Mouse (Mus musculus) neural tube, embryonic 11.5 days (tissue): ENCODE measurements around the gene Plekha6. TPM values are rescaled to one million over a fixed set of nuclear protein-coding genes. Genes with fewer than 3 reads are reported as not detected.

Experiments
- ATAC-seq: fragments of 200-750 bp; cut with Nextera tagmentation; 2 replicates; pipeline ENCODE4 v1.8.0; 2017; ENCODE audit warnings: moderate number of reproducible peaks, mild to moderate bottlenecking, moderate TSS enrichment, moderate library complexity; ENCODE audit not compliant: insufficient read depth, low FRiP score, low TSS enrichment
- DNase-seq: peaks from one replicate; pipeline ENCODE4 v3.0.0-alpha.2; 2015; ENCODE audit warnings: low spot score
- H3K27ac ChIP-seq: fragments of 300-500 bp; sonication (generic); 2 replicates; pipeline ENCODE4 v1.5.1; 2014; ENCODE audit warnings: low read depth, mild to moderate bottlenecking, low read length
- H3K27me3 ChIP-seq: fragments of 300-500 bp; sonication (generic); 2 replicates; pipeline ENCODE4 v1.6.1; 2014; ENCODE audit warnings: mild to moderate bottlenecking, low read length, mixed read lengths; ENCODE audit not compliant: control insufficient read depth, insufficient read depth
- H3K36me3 ChIP-seq: fragments of 300-500 bp; sonication (generic); 2 replicates; pipeline ENCODE4 v1.6.1; 2014; ENCODE audit warnings: mild to moderate bottlenecking, low read length, moderate library complexity, mixed read lengths; ENCODE audit not compliant: control insufficient read depth, insufficient read depth
- H3K4me1 ChIP-seq: fragments of 300-500 bp; sonication (generic); 2 replicates; pipeline ENCODE4 v1.6.1; 2014; ENCODE audit warnings: low read length, mixed read lengths; ENCODE audit not compliant: control insufficient read depth, insufficient read depth
- H3K4me2 ChIP-seq: fragments of 300-500 bp; sonication (generic); 2 replicates; pipeline ENCODE4 v1.6.1; 2014; ENCODE audit warnings: low read depth, mild to moderate bottlenecking, moderate library complexity
- H3K4me3 ChIP-seq: fragments of 300-500 bp; sonication (generic); 2 replicates; pipeline ENCODE4 v1.5.1; 2014; ENCODE audit warnings: low read depth, low read length
- H3K9ac ChIP-seq: fragments of 300-500 bp; sonication (generic); 2 replicates; pipeline ENCODE4 v1.6.1; 2014; ENCODE audit warnings: mild to moderate bottlenecking, low read length
- H3K9me3 ChIP-seq: fragments of 300-500 bp; sonication (generic); 2 replicates; pipeline ENCODE4 v1.6.1; 2016; ENCODE audit warnings: low read length; ENCODE audit not compliant: control insufficient read depth
- WGBS: fragments of 180-500 bp; shearing (Covaris S2); extraction: QIAGEN DNeasy Blood & Tissue Kit; methylation state at CpG from one replicate; pipeline ENCODE4 v1.1.7; 2014; 5-methylcytosine and 5-hydroxymethylcytosine counted together
- polyA plus RNA-seq: library from polyadenylated mRNA; unstranded; fragments of >200 nt; fragmentation: Nextera tagmentation; extraction: Ambion mirVana; gene quantifications from 2 replicates; pipeline ENCODE4 v1.2.1, GENCODE M21; 2014

The Plekha6 gene
- polyA plus RNA-seq, 1 experiment from 2014 or later = 12.5 TPM

DNA sequence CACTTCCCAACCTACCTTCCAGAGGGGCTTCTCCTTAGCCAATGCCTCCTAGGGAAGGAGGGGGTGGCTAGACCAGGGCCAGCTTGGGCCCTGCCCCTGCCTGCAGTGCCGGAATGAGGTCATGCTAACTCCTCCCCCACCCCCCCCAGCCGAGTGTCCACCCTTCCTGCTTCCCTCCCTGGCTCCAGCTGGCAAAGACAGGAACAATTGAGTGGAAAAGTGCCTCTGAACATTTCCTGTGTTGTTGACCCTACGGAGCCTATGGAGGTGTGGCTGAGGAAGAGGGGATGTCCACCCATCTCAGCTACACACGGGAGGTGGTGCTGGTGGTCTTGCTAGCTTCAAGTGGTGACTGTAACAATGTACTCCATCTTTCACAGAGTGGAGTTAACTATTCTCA, 37.5 kb downstream of the Plekha6 start:
- H3K9ac ChIP-seq = no peak overlapping the region
- H3K4me2 ChIP-seq = no peak overlapping the region; the same call in 1 of the 2 replicates
- no peak for DNase-seq
- peaks cover 17% of the 10 kb centered on the region for H3K4me1 ChIP-seq
- no peaks in the 10 kb centered on the region for H3K36me3 ChIP-seq
- no peaks in the 10 kb centered on the region for H3K9me3 ChIP-seq
- ATAC-seq = no peak
- 48% methylated on average over 4 of the region's 4 CpGs for whole genome bisulfite sequencing
- no peak overlapping the region for H3K27ac ChIP-seq
- H3K4me3 ChIP-seq = no peak overlapping the region
- H3K27me3 ChIP-seq = no peaks in the 10 kb centered on the region

DNA sequence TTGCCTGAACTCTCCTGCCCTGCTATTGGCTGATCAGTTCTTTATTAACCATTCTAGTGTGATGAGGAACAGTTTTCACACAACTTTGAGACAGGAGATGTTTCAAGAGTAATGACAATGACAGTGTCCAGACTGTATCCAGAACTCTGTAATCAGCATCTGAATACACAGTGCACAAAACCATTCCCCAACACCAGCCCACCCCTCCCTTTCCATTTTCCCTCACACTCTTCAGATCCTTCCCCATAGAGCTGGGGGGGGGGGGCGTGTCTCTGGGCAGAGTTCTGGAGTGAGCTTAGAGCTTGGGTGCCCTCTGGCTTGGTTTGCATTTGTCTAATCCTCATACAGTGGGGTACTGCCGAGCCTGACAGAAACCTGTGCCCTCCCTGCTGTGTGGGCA, 39.7 kb downstream of the Plekha6 start:
- no peak overlapping the region for H3K4me2 ChIP-seq
- H3K36me3 ChIP-seq = no peaks in the 10 kb centered on the region
- no peaks in the 10 kb centered on the region for H3K27me3 ChIP-seq
- H3K9me3 ChIP-seq = no peaks in the 10 kb centered on the region
- H3K9ac ChIP-seq = no peak overlapping the region
- DNase-seq (no peak), ATAC-seq (no peak)
- H3K27ac ChIP-seq = no peak overlapping the region
- H3K4me3 ChIP-seq = no peak overlapping the region
- peaks cover 17% of the 10 kb centered on the region; the same call in 1 of the 2 replicates for H3K4me1 ChIP-seq
- 61% methylated on average over 2 of the region's 2 CpGs for WGBS

DNA sequence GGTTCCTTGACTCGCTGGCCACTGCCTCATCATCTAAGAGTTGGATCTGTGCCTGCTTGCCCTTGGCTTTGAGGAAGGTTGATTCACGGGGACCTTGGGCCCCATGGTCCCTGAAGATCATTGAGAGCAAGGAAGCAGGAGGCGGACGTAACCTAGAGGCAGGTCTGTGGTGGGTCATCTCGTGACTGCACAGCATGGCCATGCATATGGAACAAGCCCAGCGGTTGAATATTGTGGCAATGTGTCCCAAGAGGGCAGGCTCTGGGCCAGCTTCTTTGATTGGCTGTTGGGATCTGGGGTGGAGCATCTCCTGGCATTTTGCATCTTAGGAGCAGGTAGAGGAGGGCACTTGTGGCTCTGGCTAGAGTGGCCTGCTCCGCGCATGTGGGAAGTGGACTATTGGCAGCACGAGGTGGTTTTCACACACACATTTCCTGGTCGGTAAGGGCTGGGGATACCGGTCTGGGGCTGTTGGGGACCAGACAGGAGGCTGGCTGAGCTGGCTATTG, 40.4 kb downstream of the Plekha6 start:
- no peak for DNase-seq
- Histone ChIP-seq H3K4me2 (no peak overlapping the region), H3K27me3 (no peaks in the 10 kb centered on the region), H3K4me1 (peaks cover 16% of the 10 kb centered on the region; the same call in 1 of the 2 replicates), H3K36me3 (no peaks in the 10 kb centered on the region), H3K27ac (no peak overlapping the region), H3K9me3 (no peaks in the 10 kb centered on the region), H3K9ac (no peak overlapping the region; the same call in 1 of the 2 replicates), H3K4me3 (no peak overlapping the region)
- 66% methylated on average over 11 of the region's 11 CpGs for WGBS
- no peak for ATAC-seq

DNA sequence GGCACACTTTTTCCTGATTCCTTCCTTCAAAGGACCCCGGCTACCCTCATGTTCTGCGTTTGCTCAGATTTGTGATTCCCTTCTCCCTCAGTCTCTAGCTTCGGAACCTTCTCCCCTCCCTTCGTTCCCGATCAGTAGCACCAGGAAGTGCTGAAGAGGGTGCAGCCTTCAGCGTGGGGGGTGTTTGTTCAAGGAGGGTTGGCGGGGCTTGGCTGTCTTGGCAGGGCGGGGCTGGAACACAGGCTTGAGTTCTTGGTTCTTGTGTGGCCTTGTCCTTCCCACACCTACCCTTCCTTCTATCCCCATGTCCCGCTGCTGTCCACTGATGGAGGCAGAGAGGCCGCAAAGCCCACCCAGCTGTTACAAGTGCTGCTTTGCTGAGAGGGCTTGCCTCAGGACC, 41.0 kb downstream of the Plekha6 start:
- H3K4me2 ChIP-seq = no peak overlapping the region
- no peak overlapping the region for H3K4me3 ChIP-seq
- ATAC-seq (no peak), DNase-seq (no peak)
- H3K9me3 ChIP-seq = no peaks in the 10 kb centered on the region
- no peak overlapping the region for H3K9ac ChIP-seq
- no peaks in the 10 kb centered on the region for H3K27me3 ChIP-seq
- H3K4me1 ChIP-seq = peaks cover 15% of the 10 kb centered on the region
- H3K27ac ChIP-seq = no peak overlapping the region
- H3K36me3 ChIP-seq = no peaks in the 10 kb centered on the region
- 79% methylated on average over 10 of the region's 10 CpGs for WGBS

DNA sequence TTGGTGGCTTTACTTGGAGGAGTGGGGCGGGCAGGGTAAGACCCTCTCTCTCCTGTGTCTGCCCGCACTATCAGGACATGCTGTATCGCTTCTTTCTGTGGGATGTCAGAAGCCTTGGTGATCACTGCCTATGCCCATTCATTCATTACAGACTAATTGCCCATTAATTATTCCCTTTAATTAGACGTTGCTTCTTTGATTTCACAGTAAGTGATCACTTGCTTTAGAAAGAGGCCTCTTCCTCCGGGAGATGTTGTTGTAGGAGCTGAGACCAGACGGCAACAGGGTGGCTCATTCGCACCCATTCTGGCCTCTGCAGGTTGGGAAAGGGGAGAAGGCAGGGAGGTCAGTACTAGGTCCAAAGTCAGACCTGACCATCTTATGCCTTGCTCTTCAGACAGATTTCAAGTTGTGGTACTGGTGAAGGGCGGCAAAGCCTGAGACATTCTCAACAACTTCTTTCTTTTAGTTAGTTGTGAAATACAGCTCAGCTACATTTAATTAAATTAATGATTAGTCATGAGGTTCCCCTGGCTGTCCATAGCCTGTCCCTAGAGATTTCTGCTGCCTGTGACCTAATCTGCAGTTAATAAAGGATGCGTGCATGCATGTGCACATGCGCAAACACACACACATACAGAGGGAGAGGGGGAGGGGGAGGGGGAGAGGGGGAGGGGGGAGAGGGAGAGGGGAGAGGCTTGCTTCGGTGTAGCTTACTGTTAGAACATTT, 44.2 kb downstream of the Plekha6 start:
- peaks cover 11% of the 10 kb centered on the region for H3K4me1 ChIP-seq
- DNase-seq (no peak), ATAC-seq (no peak)

DNA sequence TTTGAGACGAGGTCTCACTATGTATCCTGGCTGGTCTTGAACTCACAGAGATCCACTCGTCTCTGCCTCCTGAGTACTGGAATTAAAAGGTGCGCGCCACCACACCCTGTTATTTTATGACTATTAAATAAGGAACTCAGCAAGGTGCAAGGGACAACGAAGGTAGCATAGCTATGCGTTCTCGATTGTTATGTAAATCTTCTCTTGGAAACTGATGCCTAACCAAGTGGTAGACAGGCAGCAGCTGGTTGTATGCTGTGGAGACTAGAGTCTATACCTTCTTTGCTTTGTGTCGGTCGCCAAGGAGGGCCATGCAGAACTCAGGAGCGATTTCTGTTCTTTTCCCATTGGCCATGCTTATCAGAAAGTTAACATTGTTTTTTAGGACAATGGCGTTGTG, 45.0 kb downstream of the Plekha6 start:
- ATAC-seq (no peak), DNase-seq (no peak)
- Histone ChIP-seq H3K27ac (no peak overlapping the region), H3K4me3 (no peak overlapping the region), H3K27me3 (no peaks in the 10 kb centered on the region), H3K4me2 (no peak overlapping the region), H3K4me1 (peaks cover 11% of the 10 kb centered on the region), H3K36me3 (no peaks in the 10 kb centered on the region), H3K9ac (no peak overlapping the region), H3K9me3 (no peaks in the 10 kb centered on the region)
- WGBS = 84% methylated on average over 11 of the region's 11 CpGs

More for the DNA sequence above, 44.2 kb downstream of the Plekha6 start:
- H3K27me3 ChIP-seq = no peaks in the 10 kb centered on the region
- no peak overlapping the region for H3K9ac ChIP-seq
- no peak overlapping the region for H3K27ac ChIP-seq
- H3K4me3 ChIP-seq = no peak overlapping the region
- no peaks in the 10 kb centered on the region for H3K36me3 ChIP-seq
- H3K4me2 ChIP-seq = no peak overlapping the region
- no peaks in the 10 kb centered on the region for H3K9me3 ChIP-seq
- WGBS = 67% methylated on average over 11 of the region's 11 CpGs

DNA sequence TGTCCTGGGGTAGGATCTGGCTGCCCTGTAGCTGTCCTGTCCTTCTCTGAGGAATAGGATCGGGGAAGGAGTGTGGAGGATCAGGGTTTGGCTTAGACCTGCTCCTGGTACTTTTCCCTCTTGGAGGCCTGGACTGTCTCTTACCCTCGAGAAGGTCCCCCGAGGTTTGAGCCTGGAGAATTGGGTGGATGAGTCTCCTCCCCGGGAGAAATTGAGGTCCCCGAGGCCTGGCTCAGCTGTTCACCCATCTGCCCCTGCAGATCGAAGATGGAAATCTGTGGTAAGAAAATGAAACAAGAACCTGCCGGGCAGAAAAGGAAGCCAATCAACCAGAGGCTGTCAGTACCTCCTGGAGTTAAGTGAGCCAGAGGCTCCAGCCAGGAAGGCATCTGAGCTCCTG, 45.5 kb downstream of the Plekha6 start:
- Histone ChIP-seq H3K9me3 (no peaks in the 10 kb centered on the region), H3K4me2 (no peak overlapping the region), H3K4me1 (peaks cover 8% of the 10 kb centered on the region), H3K27me3 (no peaks in the 10 kb centered on the region), H3K36me3 (no peaks in the 10 kb centered on the region), H3K27ac (0 out of 2 replicates have a peak overlapping the region, but pooled peaks have one; percentile 42), H3K9ac (peak overlapping the region; percentile 7; the same call in 1 of the 2 replicates), H3K4me3 (no peak overlapping the region)
- 54% methylated on average over 7 of the region's 7 CpGs for WGBS
- ATAC-seq (no peak; the same call in 1 of the 2 replicates), DNase-seq (no peak)

DNA sequence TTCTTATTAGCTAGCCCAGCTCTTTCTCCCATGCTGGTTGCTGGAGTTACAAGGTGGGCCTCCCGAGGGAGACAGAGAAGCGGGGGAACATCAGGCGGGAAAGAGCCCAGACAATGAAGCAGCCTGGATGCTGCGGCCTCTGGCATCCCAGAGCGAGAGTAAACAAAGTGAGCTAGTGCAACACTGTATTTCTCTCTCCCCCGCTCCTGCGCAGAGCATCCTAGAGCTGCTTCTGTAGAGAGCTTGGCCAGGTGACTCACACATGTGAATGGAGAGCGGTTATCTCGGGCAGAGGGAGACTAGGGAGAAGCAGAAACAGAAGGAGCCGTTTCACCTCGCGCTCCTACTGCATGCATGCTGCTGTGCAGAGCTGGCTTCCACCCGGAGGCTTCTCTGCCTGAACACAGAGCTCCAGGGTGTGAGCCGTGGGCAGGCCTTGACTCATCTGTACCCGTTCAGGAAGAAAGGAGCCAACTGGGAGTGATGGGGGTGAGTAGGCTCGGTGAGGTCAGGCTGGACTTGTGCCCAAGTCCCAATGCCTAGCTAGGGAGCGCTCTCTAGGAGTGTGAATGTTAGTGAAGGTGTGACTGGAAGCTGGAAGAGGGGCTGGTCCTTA, 46.0 kb downstream of the Plekha6 start:
- Histone ChIP-seq H3K27me3 (no peaks in the 10 kb centered on the region), H3K9ac (peak overlapping the region; percentile 7), H3K4me1 (peaks cover 9% of the 10 kb centered on the region), H3K36me3 (no peaks in the 10 kb centered on the region), H3K27ac (peak overlapping the region; percentile 42; the same call in 1 of the 2 replicates), H3K4me3 (no peak overlapping the region), H3K9me3 (no peaks in the 10 kb centered on the region), H3K4me2 (no peak overlapping the region)
- 45% methylated on average over 17 of the region's 17 CpGs for WGBS
- ATAC-seq = no peak
- no peak for DNase-seq

DNA sequence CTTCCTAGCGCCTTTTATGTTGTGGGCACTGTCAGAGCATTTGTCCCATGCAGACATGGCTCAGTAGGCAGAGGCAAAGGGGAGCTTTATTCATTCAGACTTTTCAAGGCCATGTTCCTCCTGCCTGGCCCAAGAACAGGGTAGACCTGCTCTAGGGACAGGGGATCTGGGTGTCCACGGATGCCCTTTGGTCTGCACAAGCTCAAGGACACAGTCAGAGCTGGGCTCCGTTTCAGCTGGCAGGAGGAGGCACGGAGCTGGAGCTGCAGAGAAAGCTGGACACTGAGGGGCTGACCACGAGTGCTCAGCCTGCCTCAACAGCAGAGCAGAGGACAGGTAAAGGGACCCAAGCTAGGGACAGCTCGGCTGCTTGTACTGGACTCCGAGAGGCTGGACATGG, 46.8 kb downstream of the Plekha6 start:
- H3K4me3 ChIP-seq = no peak overlapping the region
- H3K36me3 ChIP-seq = no peaks in the 10 kb centered on the region
- H3K9ac ChIP-seq = no peak overlapping the region
- H3K27me3 ChIP-seq = no peaks in the 10 kb centered on the region
- no peak for ATAC-seq
- H3K9me3 ChIP-seq = no peaks in the 10 kb centered on the region
- WGBS = 87% methylated on average over 7 of the region's 7 CpGs
- peaks cover 17% of the 10 kb centered on the region for H3K4me1 ChIP-seq
- H3K4me2 ChIP-seq = no peak overlapping the region
- DNase-seq = no peak
- H3K27ac ChIP-seq = no peak overlapping the region
